Mouse (Mus musculus) CD4-positive, CD25-positive, alpha-beta regulatory T cell, adult 4 months (primary cell): ENCODE data around the gene Prps1. TPM values are rescaled to one million over a fixed set of nuclear protein-coding genes. Genes with fewer than 3 reads are reported as not detected.
"Not testable (repeated sequence)": the region's sequence is repeated elsewhere in the genome, so short reads cannot be mapped to it uniquely, and the experiment has no call there.

Source experiments
- ATAC-seq: one replicate; pipeline ENCODE4 v1.8.0; 2017
- polyA plus RNA-seq, 2 experiments: library from polyadenylated mRNA; unstranded; fragments of 100-300 nt; shearing (Covaris generic); gene quantifications; one replicate each; pipeline ENCODE4 v1.2.1; 2017

Gene Prps1
- 10 to 100 TPM; 43.8 to 45.7 TPM for polyA plus RNA-seq

DNA sequence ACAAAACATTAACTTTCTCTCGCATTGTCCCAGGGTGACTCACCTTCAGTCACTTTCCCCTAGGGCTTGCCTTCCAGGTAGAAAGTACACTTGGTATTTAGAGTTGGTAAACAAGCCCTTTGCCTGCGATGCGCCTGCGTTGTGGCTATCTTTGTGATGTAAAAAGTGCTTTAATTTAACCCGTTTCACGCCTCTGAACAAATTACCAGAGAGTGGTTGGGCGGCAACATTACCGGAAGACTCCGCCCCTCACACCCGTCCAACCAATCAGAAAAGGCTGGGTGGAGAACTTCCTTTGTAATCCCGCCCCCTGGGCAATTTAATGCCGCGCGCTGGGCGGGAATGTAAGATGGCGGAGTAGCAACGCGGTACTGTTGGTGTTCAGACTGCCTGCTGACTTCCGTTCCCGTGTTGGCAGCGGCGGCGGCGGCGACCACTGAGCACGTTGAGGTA, at the start of gene Prps1:
Gene Prps1, plus strand, starts transcription at position 335 of the 453 bp plus-strand sequence.
- ATAC-seq, result peak; percentile 95

DNA sequence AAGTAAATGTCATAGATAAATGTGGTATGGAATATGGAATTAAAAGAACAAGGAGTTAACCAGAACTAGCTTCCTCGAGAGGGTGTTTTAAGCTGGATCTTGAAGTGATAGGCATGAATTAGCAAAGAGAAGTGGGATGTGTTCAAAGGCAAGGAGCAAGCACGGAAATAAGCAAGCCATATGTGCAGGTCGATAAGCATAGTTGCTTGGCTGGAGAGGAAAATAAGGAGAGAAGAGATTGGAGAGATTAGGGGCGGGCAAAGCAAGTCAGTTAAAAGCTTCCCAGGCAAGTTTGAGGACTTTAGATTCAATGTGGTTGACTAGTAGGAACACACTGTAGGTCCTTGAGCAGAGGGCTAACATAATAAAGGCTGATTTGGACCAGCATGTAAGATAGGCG, 48.8 kb upstream of the Prps1 start:
- ATAC-seq, result no peak

DNA sequence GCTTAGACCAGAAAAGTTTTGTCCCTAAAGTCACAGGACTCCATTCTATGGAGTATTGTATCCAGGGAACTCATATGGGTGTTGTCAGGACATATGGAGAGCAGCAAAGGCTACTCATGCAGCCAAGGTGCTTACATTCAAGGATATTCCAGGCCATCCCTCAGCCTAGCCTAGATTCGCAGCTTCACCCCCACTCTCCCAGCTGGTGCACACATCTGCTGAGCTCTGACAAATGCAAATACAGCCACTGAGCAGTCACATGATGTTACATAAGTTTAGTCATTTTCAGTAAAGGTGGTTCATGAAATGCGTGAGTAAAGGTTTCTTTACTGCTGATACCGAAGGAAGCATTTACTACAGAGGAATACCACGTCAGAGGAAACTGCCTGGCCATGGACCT, 37.9 kb upstream of the Prps1 start:
- ATAC-seq, result no peak

GRCm38 (mm10) chrX:140427124-140427523, 29.3 kb upstream of the Prps1 start:
- no peak for ATAC-seq

DNA sequence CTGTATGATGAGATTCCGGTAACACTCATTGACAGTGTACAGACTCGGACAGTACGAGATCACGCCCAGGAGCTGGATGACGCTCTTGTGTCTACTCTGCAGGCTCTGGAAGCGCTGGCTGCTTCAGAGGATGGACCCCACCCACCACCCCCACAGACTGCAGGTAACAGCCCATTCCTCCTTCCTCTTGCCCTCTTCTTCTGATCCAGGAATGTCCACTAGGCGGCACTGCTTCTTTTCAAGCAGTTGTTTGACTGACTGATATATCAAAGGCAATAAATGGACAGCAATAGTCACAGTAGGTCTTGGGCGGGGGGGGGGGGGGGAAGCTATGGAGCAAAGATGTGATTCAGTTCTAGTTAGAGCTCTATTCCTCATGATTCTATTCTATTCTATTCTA, 28.2 kb upstream of the Prps1 start:
- no peak for ATAC-seq

- ATAC-seq, result no peak
These were observed 26.4 kb upstream of the Prps1 start for GRCm38 (mm10) chrX:140429985-140430384.

DNA sequence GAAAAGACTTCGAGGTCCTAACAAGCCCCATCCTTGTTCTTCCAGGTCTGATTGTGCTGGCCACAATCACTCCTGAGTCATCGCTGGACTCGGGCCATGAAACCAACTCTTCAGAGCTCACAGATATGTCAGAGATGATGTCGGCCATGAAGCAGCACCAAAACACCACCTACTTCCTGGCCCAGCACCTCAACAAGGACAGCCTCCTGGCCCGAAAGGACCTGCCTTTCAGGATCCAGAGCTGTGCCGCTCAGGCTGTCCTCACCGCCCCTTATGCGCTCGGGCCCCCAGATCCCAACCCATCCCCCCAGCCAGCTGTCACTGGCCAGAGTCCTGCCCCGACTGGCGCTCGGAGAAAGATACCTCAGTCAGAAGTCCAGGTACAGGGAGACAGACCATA, 25.9 kb upstream of the Prps1 start:
- ATAC-seq, result no peak

- ATAC-seq, result no peak
These were observed 24.4 kb upstream of the Prps1 start for GRCm38 (mm10) chrX:140431981-140432380.

DNA sequence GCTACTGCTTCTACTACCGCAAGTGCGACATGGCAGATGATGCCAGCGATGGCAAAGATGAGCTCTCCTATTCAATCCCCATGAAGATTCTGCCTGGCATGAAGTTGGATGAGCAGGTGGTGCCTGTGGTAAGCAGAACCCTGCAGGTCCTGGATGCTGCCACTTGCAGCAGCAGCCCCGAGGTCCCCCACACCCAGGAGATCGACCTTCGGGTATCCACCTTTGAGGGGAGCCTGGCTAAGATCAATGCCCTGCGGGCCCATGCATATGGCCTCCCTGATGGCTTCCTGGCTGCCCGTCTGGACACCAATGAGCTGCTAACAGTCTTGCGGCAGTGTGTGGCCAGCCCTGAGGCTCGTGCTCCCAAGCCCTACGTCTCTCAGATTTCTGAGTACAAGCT, 23.6 kb upstream of the Prps1 start:
- no peak for ATAC-seq

DNA sequence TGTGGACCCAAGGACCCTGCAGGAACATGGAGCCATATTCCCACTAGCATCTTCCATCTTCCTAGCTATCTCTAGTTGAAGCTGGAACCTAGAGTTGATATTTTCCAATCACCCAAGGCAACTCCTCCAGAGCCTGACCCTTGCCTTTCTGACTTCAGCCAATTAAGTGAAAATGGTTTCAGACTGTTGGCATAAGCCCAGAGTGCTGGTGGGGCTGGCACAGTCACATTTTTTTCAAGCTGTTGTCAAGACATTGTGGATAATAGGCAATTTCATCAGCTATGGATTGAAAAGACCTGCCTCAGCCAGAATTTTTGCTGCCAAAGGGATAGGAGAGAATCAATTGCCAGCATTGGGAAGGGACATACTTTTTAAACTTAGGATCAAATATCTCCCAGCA, 18.5 kb upstream of the Prps1 start:
- ATAC-seq, result no peak

- no peak for ATAC-seq
These were observed 10.9 kb upstream of the Prps1 start for GRCm38 (mm10) chrX:140445551-140445950.

GRCm38 (mm10) chrX:140450071-140450470, 6.3 kb upstream of the Prps1 start:
- no peak for ATAC-seq

GRCm38 (mm10) chrX:140456751-140457491, 508 bp downstream of the Prps1 start:
- ATAC-seq, result peak; percentile 4

GRCm38 (mm10) chrX:140457502-140457901, 1.1 kb downstream of the Prps1 start:
- ATAC-seq, result no peak

DNA sequence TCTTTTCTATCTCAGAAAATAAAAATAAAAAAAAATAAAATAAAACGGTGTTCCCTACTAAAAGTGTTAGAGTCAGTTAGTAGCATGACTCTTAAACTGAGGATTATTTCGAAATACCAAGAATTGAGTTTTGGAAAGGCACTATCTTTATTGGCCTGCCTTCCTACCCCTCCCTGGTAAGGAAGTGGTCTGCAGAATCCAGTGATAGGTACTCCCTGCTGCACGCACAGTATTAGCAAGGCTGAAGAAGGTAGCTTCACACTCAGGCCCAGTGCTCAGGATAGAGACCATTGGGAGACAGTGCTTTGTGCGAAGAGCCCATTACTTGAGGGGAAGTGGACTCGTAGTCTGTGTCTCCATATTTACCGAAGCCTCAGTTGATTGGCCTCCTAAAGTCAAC, 21.8 kb downstream of the Prps1 start:
- no peak for ATAC-seq

DNA sequence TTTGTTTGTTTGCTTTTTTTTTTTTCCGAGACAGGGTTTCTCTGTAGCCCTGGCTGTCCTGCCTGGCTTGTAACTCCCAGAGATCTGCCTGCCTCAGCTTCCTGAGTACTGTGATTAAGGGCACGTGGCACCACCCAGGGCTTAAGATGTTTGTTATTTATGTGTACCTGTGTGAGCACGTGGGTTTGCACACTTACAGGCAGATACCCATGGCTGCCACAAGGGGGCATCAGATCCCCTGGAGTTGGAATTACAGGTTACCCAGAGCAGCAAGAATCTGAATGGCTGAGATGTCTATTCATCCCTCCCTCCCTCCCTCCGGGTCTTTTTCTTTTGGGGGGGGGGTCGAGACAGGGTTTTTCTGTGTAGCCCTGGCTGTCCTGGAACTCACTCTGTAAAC, 22.8 kb downstream of the Prps1 start:
- ATAC-seq, result peak; percentile 70

GRCm38 (mm10) chrX:140489174-140489573, 32.8 kb downstream of the Prps1 start:
- no peak for ATAC-seq

- no peak for ATAC-seq
These were observed 33.8 kb downstream of the Prps1 start for GRCm38 (mm10) chrX:140490203-140490602.

GRCm38 (mm10) chrX:140491884-140492571, 35.6 kb downstream of the Prps1 start:
- ATAC-seq, result peak; percentile 87

DNA sequence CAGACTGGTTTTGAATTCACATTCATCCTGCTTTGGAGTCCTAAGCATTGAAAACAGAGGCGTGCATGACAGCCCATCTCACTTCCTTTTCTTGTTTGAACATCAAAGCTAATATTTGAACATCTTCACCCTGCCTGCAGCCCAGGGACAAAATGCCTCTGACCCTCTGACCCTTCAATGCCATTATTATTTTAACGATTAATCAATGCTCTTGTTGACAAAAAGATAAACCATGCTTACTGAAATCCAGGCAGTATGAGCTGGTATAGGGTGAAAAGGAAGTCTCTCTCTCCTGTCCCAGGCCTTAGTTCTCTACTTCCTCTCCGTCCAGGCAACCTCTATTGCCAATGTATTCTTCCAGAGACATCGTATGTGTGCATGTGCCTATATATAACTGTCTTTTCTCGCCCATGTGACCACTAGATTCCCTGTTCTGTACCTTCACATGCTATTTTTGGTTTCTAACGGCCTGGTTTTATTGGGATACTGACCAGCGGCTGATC, 37.2 kb downstream of the Prps1 start:
- no peak for ATAC-seq

DNA sequence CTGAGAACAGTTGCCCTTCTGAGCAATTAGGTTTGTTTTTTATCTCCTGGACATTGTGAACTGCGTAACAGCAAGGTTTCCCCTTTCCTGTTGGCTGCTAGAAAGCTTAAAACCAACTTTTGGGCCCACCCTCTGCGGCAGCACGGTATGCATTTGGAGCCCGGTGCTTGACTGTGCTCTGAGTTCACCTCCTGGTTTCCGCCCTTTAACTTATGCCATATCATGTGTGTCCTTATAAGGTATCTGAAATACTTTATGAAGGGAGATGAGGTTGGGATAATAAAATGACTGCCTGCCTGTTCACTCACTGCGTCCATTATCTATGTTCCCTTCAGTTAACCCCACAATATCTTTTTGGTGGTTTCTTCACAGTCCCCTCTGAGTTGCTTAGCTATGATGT, 37.8 kb downstream of the Prps1 start:
- ATAC-seq, result no peak

DNA sequence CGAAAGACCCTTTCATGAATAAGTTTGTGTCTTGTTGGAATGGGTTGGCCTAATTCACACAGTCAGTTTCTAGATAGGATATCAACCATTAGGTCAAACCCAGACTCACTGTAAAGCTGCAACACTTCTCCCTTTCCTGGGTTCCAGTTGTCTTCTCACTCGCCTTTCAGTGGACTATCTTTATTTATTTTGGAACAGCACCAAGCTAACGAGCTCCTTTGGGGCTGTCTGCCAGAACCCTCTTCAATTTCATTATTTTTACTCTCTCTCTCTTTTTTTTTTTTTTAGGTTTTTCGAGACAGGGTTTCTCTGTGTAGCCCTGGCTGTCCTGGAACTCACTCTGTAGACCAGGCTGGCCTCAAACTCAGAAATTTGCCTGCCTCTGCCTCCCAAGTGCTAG, 42.0 kb downstream of the Prps1 start:
- ATAC-seq, result not testable (repeated sequence)

DNA sequence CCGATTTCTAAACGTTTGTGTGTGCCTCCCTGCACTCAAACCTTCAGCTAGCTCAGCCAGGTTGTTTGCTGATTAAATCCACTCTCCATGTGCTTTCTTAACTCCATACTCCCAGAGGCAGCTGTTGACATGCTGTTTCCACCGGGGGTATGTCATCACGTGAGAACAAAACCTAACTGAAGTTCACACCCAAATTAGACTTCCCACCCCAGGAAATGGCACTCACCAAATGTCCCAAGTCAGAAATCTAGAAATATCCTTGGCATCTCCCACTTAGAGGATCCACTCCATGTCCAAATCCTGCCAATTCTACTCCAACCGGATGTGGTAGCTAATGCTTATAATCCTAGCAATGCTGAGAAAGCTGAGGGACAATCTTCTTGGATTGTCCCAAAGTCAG, 43.9 kb downstream of the Prps1 start:
- ATAC-seq, result no peak
